Comparison of ENCODE assay signal across 11 mouse cellular contexts in the genomic region with DNA sequence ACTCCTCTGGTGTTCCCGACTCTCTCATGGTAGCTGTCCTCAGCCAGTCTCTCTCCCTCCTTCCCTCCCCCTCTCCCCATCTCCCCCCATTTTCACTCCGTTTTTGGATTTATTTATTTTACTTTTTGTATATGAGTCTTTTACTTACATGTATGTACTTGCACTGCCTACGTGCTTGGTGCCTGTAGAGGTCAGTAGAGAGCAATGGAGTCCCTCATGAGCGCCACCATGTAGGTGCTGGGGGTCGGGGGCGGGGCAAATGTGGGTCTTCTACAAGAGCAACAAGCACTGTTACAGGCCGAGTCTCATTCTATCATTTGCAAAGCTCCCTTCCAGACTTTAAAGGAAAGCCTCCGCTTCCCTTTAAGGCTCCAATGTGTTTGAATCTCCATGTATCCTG.
DNase-seq lines count a peak whose midpoint lies in the region; ATAC-seq and TF ChIP-seq lines count a peak whose summit lies in the region.
"Had no signal": no experiment of that assay in that cellular context is flagged by ENCODE, and none has a peak within 500 bp of the region (broad histone marks: within the 10 kb centered on the region; RNA-seq: fewer than 3 reads in every experiment).

No protein-coding gene starts in this region.

- H3K4me3 ChIP-seq in layer of hippocampus, adult 2 months, result no peak overlapping the region
- H3K4me3 ChIP-seq in E14TG2a.4 (replicated peaks; ENCODE audit: low read length), result no peak overlapping the region
- H3K4me3 ChIP-seq: embryonic facial prominence, embryonic 13.5 days; heart, embryonic 15.5 days; liver, embryonic 13.5 days had no signal

- peak; percentile 52 for TF ChIP-seq CTCF in layer of hippocampus, adult 2 months (conservative IDR thresholded peaks at IDR 0.05)
- peak; percentile 72 for TF ChIP-seq CTCF in E14TG2a.4 (conservative IDR thresholded peaks at IDR 0.05; ENCODE audit: low read length)

- peak; percentile 64 to 65 for ATAC-seq in hematopoietic stem cell, adult 5-6 weeks (replicated peaks in 1 of 2; ENCODE audit: insufficient read depth in 1 of 2, low FRiP score in 2 of 2, low TSS enrichment in 1 of 2, low read depth in 1 of 2, poor library complexity in 2 of 2, severe bottlenecking in 2 of 2)

- H3K27ac ChIP-seq in layer of hippocampus, adult 2 months, result no peak overlapping the region
- H3K27ac ChIP-seq: embryonic facial prominence, embryonic 13.5 days; heart, embryonic 15.5 days; liver, embryonic 13.5 days had no signal

- no peaks in the 10 kb centered on the region for H3K36me3 ChIP-seq in E14TG2a.4 (ENCODE audit: insufficient read depth, low read length)
- H3K36me3 ChIP-seq: embryonic facial prominence, embryonic 13.5 days; heart, embryonic 15.5 days; liver, embryonic 13.5 days had no signal

- peaks cover 4% of the 10 kb centered on the region; the same call in 1 of the 2 replicates for H3K4me1 ChIP-seq in E14TG2a.4 (replicated peaks; ENCODE audit: low read depth, low read length)
- H3K4me1 ChIP-seq: embryonic facial prominence, embryonic 13.5 days; heart, embryonic 15.5 days; liver, embryonic 13.5 days had no signal

- H3K27me3 ChIP-seq in E14TG2a.4 (ENCODE audit: insufficient read depth, low read length), result no peaks in the 10 kb centered on the region
- H3K27me3 ChIP-seq: heart, embryonic 15.5 days; liver, embryonic 13.5 days had no signal

- no peak for DNase-seq in layer of hippocampus, adult 2 months (ENCODE audit: low spot score in 2 of 2)
- DNase-seq in layer of hippocampus, postnatal 14 days (ENCODE audit: low spot score in 2 of 2), result no peak
- DNase-seq in A20 (ENCODE audit: low read depth, low spot score), result peak; percentile 62
- DNase-seq in kidney, adult 18-20 months, result no peak
- DNase-seq in spleen, postnatal 14 days (ENCODE audit: low spot score in 2 of 2), result no peak
- no peak for DNase-seq in Muller cell, postnatal 12 days (ENCODE audit: inconsistent ontology term)
- DNase-seq: liver, embryonic 13.5 days had no signal

- no peaks in the 10 kb centered on the region for H3K9me3 ChIP-seq in E14TG2a.4 (ENCODE audit: low read length)
- H3K9me3 ChIP-seq: embryonic facial prominence, embryonic 13.5 days; heart, embryonic 15.5 days; liver, embryonic 13.5 days had no signal
